Mouse (Mus musculus) forebrain, embryonic 13.5 days (tissue): ENCODE results near the gene Zfp788. TPM values are rescaled to one million over a fixed set of nuclear protein-coding genes. Genes with fewer than 3 reads are reported as not detected.
A peak's percentile ranks its signal among the peaks of the same experiment; 100 is the strongest.
"Not testable (repeated sequence)": the region's sequence is repeated elsewhere in the genome, so short reads cannot be mapped to it uniquely, and the experiment has no call there.

ENCODE experiments used
- ATAC-seq: fragments of 200-750 bp; cut with Nextera tagmentation; 2 replicates; pipeline ENCODE4 v1.8.0; 2017
- H3K27ac ChIP-seq: fragments of 300-500 bp; sonication (generic); 2 replicates; pipeline ENCODE4 v1.5.1; 2015; ENCODE audit warnings: inconsistent platforms, mild to moderate bottlenecking, moderate library complexity
- H3K27me3 ChIP-seq: fragments of 300-500 bp; sonication (generic); 2 replicates; pipeline ENCODE4 v1.6.1; 2015; ENCODE audit warnings: mild to moderate bottlenecking, inconsistent platforms
- H3K36me3 ChIP-seq: fragments of 300-500 bp; sonication (generic); 2 replicates; pipeline ENCODE4 v1.6.1; 2015; ENCODE audit warnings: mild to moderate bottlenecking, inconsistent platforms; ENCODE audit not compliant: poor library complexity, severe bottlenecking
- H3K4me1 ChIP-seq: fragments of 300-500 bp; sonication (generic); 2 replicates; pipeline ENCODE4 v1.6.1; 2015; ENCODE audit warnings: inconsistent platforms
- H3K4me2 ChIP-seq: fragments of 300-500 bp; sonication (generic); 2 replicates; pipeline ENCODE4 v1.6.1; 2015; ENCODE audit warnings: inconsistent platforms, mild to moderate bottlenecking, moderate library complexity
- H3K4me3 ChIP-seq: fragments of 300-500 bp; sonication (generic); 2 replicates; pipeline ENCODE4 v1.5.1; 2015; ENCODE audit warnings: mild to moderate bottlenecking, inconsistent platforms
- H3K9ac ChIP-seq: fragments of 300-500 bp; sonication (generic); 2 replicates; pipeline ENCODE4 v1.6.1; 2015; ENCODE audit warnings: mild to moderate bottlenecking, inconsistent platforms
- H3K9me3 ChIP-seq: fragments of 300-500 bp; sonication (generic); replicated peaks from 2 replicates; pipeline ENCODE4 v1.6.1; 2016; ENCODE audit warnings: inconsistent platforms
- WGBS: fragments of 180-500 bp; shearing (Covaris S2); methylation state at CpG from one replicate; pipeline ENCODE4 v1.1.7; 2015; 5-methylcytosine and 5-hydroxymethylcytosine counted together
- polyA plus RNA-seq: library from polyadenylated mRNA; unstranded; fragments of >200 nt; fragmentation: Nextera tagmentation; extraction: Ambion mirVana; gene quantifications from 2 replicates; pipeline ENCODE4 v1.2.1, GENCODE M21; 2015

The Zfp788 gene
- polyA plus RNA-seq, result 20.3 and 20.6 TPM in 2 replicates

DNA sequence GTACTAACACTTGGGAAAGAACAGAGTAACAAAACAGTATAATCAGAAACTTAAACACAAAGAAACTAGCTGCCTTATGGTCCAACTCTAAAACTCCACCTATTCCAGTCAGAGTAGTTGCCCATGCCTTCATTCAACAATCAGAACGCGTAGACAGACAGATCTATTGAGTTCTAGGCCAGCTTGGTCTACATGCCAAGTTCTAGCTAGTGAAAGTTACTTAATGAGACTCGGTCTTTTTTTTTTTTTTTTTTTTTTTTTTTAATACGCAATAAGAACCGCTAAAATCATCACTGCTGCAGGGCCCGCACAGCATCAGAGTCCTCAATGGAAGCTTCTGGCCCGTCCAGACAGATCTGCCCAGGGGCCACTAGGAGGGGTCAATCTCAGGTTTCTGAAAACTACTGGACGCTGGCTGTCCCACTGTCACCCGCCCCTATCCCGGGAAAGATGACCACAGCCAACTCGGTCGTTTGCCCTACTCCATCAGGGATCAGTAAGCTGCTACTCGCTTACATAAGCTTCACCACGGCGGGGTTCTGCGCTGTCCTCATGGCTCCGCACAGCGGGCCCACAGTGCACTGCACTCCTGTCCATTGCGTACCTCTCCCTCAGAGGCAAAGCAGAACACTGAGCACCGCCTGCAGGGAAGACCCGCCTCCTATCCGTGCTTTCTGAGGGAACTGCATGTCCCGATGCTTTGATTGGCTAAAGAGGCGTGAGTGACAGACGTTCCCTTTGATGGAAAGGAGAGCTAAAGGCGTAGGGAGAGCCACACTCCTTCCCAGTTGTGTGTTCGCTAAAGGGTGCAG, at the start of gene Zfp788:
Zfp788 (plus strand) TSS at position 795 of the 812 bp plus-strand sequence.
- H3K4me1 ChIP-seq, result peaks cover 5% of the 10 kb centered on the region; the same call in 1 of the 2 replicates
- ATAC-seq, result peak; percentile 97
- H3K4me2 ChIP-seq, result peak within 1 kb of the TSS; percentile 70
- H3K36me3 ChIP-seq, result peaks cover 46% of the 10 kb centered on the region
- H3K27ac ChIP-seq, result peak within 1 kb of the TSS; percentile 96
- WGBS, result 1% methylated on average over 27 of the region's 27 CpGs
- H3K9ac ChIP-seq, result peak within 1 kb of the TSS; percentile 80
- H3K4me3 ChIP-seq, result peak within 1 kb of the TSS; percentile 58
- H3K27me3 ChIP-seq, result no peaks in the 10 kb centered on the region
- H3K9me3 ChIP-seq, result peaks cover 10% of the 10 kb centered on the region

DNA sequence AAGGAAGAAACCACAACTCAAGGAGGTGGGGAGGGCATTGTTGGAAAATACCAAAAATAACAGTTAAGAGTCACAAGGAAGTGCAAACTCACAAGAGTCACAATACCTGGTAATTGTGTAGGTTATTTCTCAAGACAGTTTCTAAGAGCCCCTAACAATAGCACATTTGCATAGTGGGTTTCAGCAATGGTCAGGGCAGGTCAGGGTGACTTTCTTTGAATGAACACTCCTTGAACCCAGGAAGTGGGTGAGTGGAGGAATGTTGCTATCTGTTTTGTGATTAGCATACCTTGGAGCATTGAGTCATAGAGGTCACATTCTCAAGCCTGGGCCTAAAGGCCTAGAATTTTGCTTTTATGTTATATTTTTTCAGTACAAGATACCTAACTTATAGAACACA, 45.2 kb upstream of the Zfp788 start:
- not testable (repeated sequence) for H3K4me3 ChIP-seq, H3K9ac ChIP-seq, ATAC-seq, H3K27ac ChIP-seq, H3K27me3 ChIP-seq, H3K36me3 ChIP-seq, H3K4me2 ChIP-seq, H3K4me1 ChIP-seq
- H3K9me3 ChIP-seq, result peaks cover 20% of the 10 kb centered on the region

DNA sequence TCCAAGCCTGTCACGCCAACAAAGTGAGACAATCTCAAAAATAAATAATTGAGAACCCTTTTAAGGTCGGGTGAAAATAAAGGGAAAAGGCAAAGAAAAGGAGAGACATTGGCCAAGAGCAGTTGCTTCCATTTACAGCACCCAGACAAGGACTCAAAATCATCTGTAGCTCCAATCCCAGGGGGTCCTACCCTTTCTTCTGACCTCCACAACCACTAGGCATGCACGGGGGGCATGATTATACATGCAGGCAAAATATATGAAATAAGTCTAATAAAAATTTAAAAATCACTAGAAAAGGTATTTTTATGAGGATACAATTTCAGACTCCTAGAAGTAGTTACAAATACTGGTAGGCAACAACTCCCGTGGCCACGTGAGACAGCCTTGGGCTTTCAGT, 34.4 kb upstream of the Zfp788 start:
- WGBS, result 49% methylated on average over 5 of the region's 5 CpGs
- ATAC-seq, result peak; percentile 43
- H3K9ac ChIP-seq, result peak overlapping the region; percentile 56
- H3K27me3 ChIP-seq, result no peaks in the 10 kb centered on the region
- no peaks in the 10 kb centered on the region for H3K9me3 ChIP-seq
- peak overlapping the region; percentile 65 for H3K4me3 ChIP-seq
- H3K27ac ChIP-seq, result no peak overlapping the region
- no peaks in the 10 kb centered on the region for H3K36me3 ChIP-seq
- peak overlapping the region; percentile 70 for H3K4me2 ChIP-seq
- H3K4me1 ChIP-seq, result peaks cover 16% of the 10 kb centered on the region

- H3K36me3 ChIP-seq, result no peaks in the 10 kb centered on the region
- peak within 1 kb of the TSS; percentile 70 for H3K4me2 ChIP-seq
- WGBS, result under 1% methylated on average over 41 of the region's 41 CpGs
- H3K27ac ChIP-seq, result no peak within 1 kb of the TSS
- peaks cover 16% of the 10 kb centered on the region for H3K4me1 ChIP-seq
- ATAC-seq, result peak; percentile 98
- no peaks in the 10 kb centered on the region for H3K27me3 ChIP-seq
- H3K9ac ChIP-seq, result peak within 1 kb of the TSS; percentile 74
- H3K9me3 ChIP-seq, result no peaks in the 10 kb centered on the region
- peak within 1 kb of the TSS; percentile 65 for H3K4me3 ChIP-seq
Measured at GRCm38 (mm10) chr7:41599034-41599813, 33.8 kb upstream of the Zfp788 start, which contains the start of gene 2610021A01Rik. TSS of gene 2610021A01Rik (plus strand) at chr7:41599230.

- H3K27me3 ChIP-seq, result no peaks in the 10 kb centered on the region
- no peak overlapping the region for H3K27ac ChIP-seq
- H3K4me1 ChIP-seq, result peaks cover 16% of the 10 kb centered on the region
- WGBS, result 22% methylated on average over 3 of the region's 3 CpGs
- no peak for ATAC-seq
- peak overlapping the region; percentile 70 for H3K4me2 ChIP-seq
- H3K9ac ChIP-seq, result peak overlapping the region; percentile 74
- peaks cover 7% of the 10 kb centered on the region; the same call in 1 of the 2 replicates for H3K36me3 ChIP-seq
- peak overlapping the region; percentile 65 for H3K4me3 ChIP-seq
- no peaks in the 10 kb centered on the region for H3K9me3 ChIP-seq
Measured at GRCm38 (mm10) chr7:41599932-41600548, 33.0 kb upstream of the Zfp788 start.

DNA sequence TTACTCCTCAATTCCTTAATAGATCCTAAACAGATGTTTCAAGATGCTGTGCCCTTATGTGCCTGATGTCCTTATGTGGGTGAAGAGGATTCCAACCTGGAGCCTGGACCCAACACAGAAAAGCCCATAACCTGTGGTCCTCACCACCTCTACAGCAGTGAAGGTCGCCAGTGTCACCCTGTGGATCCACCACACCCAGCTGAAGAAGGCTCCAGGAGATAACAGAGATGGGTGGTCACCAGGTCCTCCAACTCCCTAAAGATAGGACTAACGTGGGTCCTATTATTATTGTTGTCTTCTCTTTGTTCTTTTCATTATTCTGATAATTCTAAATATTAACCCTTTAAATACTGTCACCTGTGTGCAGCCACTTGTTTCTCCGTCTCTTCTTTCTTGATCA, 21.3 kb upstream of the Zfp788 start:
- no peaks in the 10 kb centered on the region for H3K27me3 ChIP-seq
- no peaks in the 10 kb centered on the region for H3K9me3 ChIP-seq
- H3K9ac ChIP-seq, result no peak overlapping the region
- H3K27ac ChIP-seq, result no peak overlapping the region
- H3K4me1 ChIP-seq, result no peaks in the 10 kb centered on the region
- H3K4me3 ChIP-seq, result no peak overlapping the region
- no peak for ATAC-seq
- no peak overlapping the region for H3K4me2 ChIP-seq
- WGBS, result 83% methylated on average over 3 of the region's 3 CpGs
- H3K36me3 ChIP-seq, result peaks cover 55% of the 10 kb centered on the region

DNA sequence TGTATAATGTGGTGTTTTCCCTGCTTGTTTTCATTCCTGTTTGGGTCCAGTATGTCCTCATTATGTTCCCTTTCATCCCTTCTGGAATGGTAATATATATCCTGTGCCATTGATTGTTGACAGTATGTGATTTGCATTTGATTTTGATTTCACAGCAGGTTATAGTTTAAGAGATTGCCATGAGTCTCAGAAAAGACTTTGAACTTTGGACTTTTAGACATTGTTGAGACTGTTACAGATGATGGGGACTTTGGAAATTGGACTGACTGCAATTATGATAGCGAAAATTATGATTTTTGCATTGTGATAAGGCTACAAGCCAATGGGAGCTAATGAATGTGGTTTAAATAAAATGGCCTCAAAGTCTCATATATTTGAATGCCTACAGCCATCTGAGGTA, 16.8 kb upstream of the Zfp788 start:
- peaks cover 53% of the 10 kb centered on the region for H3K36me3 ChIP-seq
- 95% methylated on average over 1 of the region's 1 CpGs for WGBS
- not testable (repeated sequence) for ATAC-seq, H3K9me3 ChIP-seq, H3K9ac ChIP-seq, H3K4me3 ChIP-seq, H3K27me3 ChIP-seq, H3K4me2 ChIP-seq, H3K27ac ChIP-seq, H3K4me1 ChIP-seq

DNA sequence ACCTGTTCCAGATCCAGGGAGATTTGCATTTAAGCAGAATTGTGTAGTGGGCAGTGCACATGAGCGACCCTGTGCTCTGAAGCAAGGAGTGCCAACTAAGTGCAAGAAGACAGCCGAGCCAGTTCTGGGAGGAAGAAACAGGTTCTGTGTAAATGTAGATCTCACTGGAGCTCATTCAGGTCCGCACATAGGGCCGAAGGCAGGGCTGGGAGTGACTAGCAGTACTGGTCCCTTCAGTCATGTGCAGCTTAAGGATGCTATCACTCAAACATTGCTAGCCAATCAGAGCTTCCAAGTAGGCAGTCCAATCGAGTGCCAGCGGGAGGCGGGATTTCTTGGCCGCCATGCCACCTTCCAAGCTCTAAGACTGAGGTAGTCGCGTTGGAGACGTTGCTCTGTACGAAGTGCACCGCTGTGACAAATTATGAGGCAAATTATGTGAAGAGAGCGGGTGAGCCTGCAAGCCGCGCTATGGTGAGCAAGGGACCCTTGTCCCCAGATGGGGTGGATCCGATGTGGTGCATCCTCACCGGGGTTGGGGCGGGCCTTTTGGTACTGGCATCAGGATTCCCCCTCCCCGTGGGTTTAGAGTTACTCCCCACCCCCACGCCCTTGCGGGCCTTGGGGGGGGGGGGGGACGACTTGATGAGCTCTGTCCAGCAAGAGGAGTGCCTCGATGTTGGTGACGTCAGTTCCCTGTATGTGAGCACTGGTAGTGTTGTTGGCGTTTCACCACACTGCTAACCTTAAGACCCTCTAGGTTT, 400 bp downstream of the Zfp788 start:
- peak overlapping the region; percentile 80 for H3K9ac ChIP-seq
- 0% methylated on average over 25 of the region's 26 CpGs for WGBS

GRCm38 (mm10) chr7:41674326-41674725, 41.3 kb downstream of the Zfp788 start:
- not testable (repeated sequence) for H3K4me1 ChIP-seq, ATAC-seq, H3K9ac ChIP-seq, H3K27ac ChIP-seq, H3K27me3 ChIP-seq, H3K4me2 ChIP-seq, H3K4me3 ChIP-seq, H3K9me3 ChIP-seq, H3K36me3 ChIP-seq
- WGBS, result 56% methylated on average over 1 of the region's 1 CpGs

More for the DNA sequence above, 400 bp downstream of the Zfp788 start:
- peak overlapping the region; percentile 96 for H3K27ac ChIP-seq
- peak overlapping the region; percentile 58 for H3K4me3 ChIP-seq
- H3K4me1 ChIP-seq, result peaks cover 5% of the 10 kb centered on the region; the same call in 1 of the 2 replicates
- no peaks in the 10 kb centered on the region for H3K27me3 ChIP-seq
- peak; percentile 97 for ATAC-seq
- peak overlapping the region; percentile 70 for H3K4me2 ChIP-seq
- H3K36me3 ChIP-seq, result peaks cover 50% of the 10 kb centered on the region
- peaks cover 14% of the 10 kb centered on the region for H3K9me3 ChIP-seq
